Mouse (Mus musculus) limb, embryonic 15.5 days (tissue): ENCODE results near the gene Asxl1. TPM values are rescaled to one million over a fixed set of nuclear protein-coding genes. Genes with fewer than 3 reads are reported as not detected.

ENCODE experiments used
- ATAC-seq: fragments of 200-750 bp; cut with Nextera tagmentation; 2 replicates; pipeline ENCODE4 v1.8.0; 2017; ENCODE audit warnings: low read depth, moderate TSS enrichment; ENCODE audit not compliant: insufficient number of reproducible peaks, low FRiP score, low TSS enrichment
- H3K27ac ChIP-seq: fragments of 300-500 bp; sonication (generic); 2 replicates; pipeline ENCODE4 v1.5.1; 2015; ENCODE audit warnings: moderate library complexity, mild to moderate bottlenecking, inconsistent platforms
- H3K27me3 ChIP-seq: fragments of 300-500 bp; sonication (generic); 2 replicates; pipeline ENCODE4 v1.6.1; 2015; ENCODE audit warnings: inconsistent platforms
- H3K36me3 ChIP-seq: fragments of 300-500 bp; sonication (generic); 2 replicates; pipeline ENCODE4 v1.6.1; 2015; ENCODE audit warnings: inconsistent platforms
- H3K4me1 ChIP-seq: fragments of 300-500 bp; sonication (generic); 2 replicates; pipeline ENCODE4 v1.6.1; 2015; ENCODE audit warnings: inconsistent platforms
- H3K4me2 ChIP-seq: fragments of 300-500 bp; sonication (generic); 2 replicates; pipeline ENCODE4 v1.6.1; 2015; ENCODE audit warnings: mild to moderate bottlenecking, inconsistent platforms
- H3K4me3 ChIP-seq: fragments of 300-500 bp; sonication (generic); 2 replicates; pipeline ENCODE4 v1.5.1; 2015; ENCODE audit warnings: mild to moderate bottlenecking, inconsistent platforms
- H3K9ac ChIP-seq: fragments of 300-500 bp; sonication (generic); 2 replicates; pipeline ENCODE4 v1.6.1; 2015; ENCODE audit warnings: inconsistent platforms
- H3K9me3 ChIP-seq: fragments of 300-500 bp; sonication (generic); 2 replicates; pipeline ENCODE4 v1.6.1; 2016; ENCODE audit warnings: inconsistent platforms
- WGBS: fragments of 180-500 bp; shearing (Covaris S2); methylation state at CpG from one replicate; pipeline ENCODE4 v1.1.7; 2015; 5-methylcytosine and 5-hydroxymethylcytosine counted together
- polyA plus RNA-seq: library from polyadenylated mRNA; unstranded; fragments of >200 nt; fragmentation: Nextera tagmentation; extraction: Ambion mirVana; gene quantifications from 2 replicates; pipeline ENCODE4 v1.2.1, GENCODE M21; 2015

Gene Asxl1
- polyA plus RNA-seq, 1 experiment from 2014 or later, result 10.5 TPM

DNA sequence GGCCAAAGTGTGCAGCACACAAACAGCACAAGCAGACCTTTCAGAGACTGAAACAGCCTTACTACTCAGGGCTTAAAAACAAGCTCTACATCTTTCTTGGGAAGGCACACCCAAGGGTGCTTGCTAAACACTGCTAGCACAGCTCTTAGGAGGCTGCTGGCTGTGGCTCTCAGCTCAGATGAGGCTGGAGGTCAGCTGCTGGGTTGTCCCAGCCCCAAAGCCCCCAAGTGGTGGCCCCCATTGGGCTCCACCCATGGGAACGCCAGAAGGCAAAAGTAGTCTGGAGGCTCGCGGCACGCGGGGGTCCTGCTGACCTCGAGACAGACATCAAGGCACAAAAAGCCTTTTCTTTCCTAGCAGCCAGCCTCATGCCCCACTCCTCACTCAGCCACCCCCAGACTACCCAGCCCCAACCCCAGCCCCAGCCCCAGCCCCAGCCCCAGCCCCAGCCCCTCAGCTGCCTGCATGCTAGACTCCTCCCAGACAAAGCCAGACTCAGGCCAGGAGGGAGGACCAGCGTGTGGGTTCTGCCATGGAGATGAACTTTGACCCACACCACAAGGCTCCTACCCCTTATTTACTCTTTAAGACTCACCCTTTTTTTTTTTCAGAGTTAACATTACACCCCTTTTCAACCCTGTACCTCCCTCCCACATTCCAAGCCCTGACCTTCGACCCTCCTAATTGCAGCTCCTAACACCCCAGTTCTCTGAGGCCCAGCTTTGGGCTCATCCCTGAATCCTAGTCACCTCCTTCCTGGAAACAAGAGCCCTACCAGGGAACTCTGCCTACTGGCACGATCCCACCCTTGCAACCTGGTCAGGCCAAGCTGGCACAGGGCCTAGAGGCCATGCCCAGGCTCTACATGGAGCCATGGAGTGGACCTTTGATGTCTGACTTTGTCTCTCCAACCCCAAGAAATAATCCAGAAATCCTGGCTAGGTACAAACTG, 89.5 kb downstream of the Asxl1 start:
- no peak overlapping the region for H3K9ac ChIP-seq
- ATAC-seq, result 0 out of 2 replicates have a peak, but pooled peaks have one; percentile 35
- H3K27me3 ChIP-seq, result no peaks in the 10 kb centered on the region
- H3K4me1 ChIP-seq, result peaks cover 60% of the 10 kb centered on the region
- H3K4me2 ChIP-seq, result no peak overlapping the region
- WGBS, result 37% methylated on average over 9 of the region's 9 CpGs
- H3K27ac ChIP-seq, result peak overlapping the region; percentile 33
- no peak overlapping the region for H3K4me3 ChIP-seq
- H3K9me3 ChIP-seq, result no peaks in the 10 kb centered on the region
- peaks cover 28% of the 10 kb centered on the region for H3K36me3 ChIP-seq

DNA sequence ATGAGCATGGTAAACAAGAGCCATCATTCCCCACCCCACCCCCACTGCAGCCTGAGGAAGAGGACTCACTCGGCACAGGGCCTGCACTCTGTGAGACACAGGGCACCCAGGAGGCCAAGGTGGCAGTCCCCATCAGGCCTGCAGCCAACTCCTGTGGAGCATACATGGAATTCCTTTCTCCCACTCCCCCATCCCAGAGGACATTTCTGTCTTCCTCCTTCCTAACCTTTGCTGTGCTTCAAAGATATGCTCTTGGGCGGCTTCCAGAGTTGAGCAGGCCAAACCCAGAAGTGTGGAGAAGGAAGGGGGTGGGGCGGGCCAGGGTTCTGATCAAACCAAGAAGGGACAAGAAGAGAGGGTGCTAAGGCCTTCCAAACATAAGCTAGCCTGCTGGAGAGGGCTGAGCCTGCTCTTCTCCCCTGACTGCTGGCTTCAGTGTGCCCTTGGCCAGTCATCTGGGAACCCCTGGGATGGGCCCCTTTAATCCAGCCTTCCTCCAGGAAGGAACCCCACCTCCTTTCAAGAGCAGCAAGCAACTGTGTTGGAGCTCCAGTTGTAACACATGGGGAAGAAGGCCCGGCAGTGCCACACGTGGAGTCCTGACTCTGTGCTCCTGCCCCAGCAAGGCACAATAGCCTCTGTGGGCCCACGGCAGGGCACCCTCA, 91.1 kb downstream of the Asxl1 start:
- Histone ChIP-seq H3K9ac (no peak overlapping the region), H3K27me3 (no peaks in the 10 kb centered on the region), H3K4me1 (peaks cover 75% of the 10 kb centered on the region), H3K4me2 (peak overlapping the region; percentile 15; the same call in 1 of the 2 replicates), H3K36me3 (peaks cover 12% of the 10 kb centered on the region), H3K27ac (peak overlapping the region; percentile 85), H3K4me3 (no peak overlapping the region), H3K9me3 (no peaks in the 10 kb centered on the region)
- WGBS, result 21% methylated on average over 6 of the region's 6 CpGs
- ATAC-seq, result no peak

DNA sequence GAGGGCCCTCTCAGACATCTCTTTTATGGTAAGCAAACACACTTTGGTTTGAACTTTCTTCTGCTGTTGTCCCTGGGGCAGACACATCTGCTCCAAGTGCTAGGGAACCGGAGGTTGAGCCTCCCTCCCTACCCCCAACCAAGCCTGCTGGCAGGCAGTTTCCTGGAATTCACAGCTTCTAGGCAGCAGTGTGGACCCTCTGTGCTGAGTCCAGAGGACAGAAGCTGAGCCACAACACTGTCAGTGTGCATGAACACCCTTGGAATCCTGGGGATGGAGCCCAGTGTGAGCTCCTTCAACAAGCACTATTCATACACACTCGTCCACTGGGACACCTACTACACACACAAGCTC, 91.7 kb downstream of the Asxl1 start:
- no peaks in the 10 kb centered on the region for H3K27me3 ChIP-seq
- no peak overlapping the region for H3K4me3 ChIP-seq
- H3K4me1 ChIP-seq, result peaks cover 80% of the 10 kb centered on the region
- 25% methylated on average over 2 of the region's 2 CpGs for whole genome bisulfite sequencing
- peak overlapping the region; percentile 85 for H3K27ac ChIP-seq
- H3K9me3 ChIP-seq, result no peaks in the 10 kb centered on the region
- H3K9ac ChIP-seq, result no peak overlapping the region
- H3K36me3 ChIP-seq, result peaks cover 7% of the 10 kb centered on the region
- peak overlapping the region; percentile 15; the same call in 1 of the 2 replicates for H3K4me2 ChIP-seq
- ATAC-seq, result no peak

DNA sequence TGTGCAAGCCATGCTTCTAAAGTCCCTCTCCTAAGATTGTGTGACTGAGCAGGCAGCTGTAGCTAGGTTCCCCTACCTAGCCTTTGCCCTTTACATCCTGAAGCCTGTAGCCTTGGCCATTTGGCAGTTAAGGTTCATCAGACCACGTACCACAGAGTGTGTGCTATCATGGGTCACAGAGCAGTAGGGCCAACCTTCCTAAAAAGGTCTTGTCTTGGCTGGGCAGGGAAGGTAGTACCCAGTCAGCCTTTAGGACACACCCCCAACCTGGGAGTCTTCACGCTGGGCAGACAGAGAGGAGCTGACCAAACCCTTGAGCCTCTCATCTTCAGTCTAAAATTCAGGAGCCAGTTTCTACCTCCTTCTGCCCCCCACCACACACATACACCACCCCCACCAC, 95.1 kb downstream of the Asxl1 start:
- Histone ChIP-seq H3K27me3 (no peaks in the 10 kb centered on the region), H3K4me2 (no peak overlapping the region), H3K27ac (peak overlapping the region; percentile 39), H3K4me3 (no peak overlapping the region), H3K9ac (no peak overlapping the region), H3K36me3 (no peaks in the 10 kb centered on the region), H3K9me3 (no peaks in the 10 kb centered on the region), H3K4me1 (peaks cover 75% of the 10 kb centered on the region)
- WGBS, result 61% methylated on average over 2 of the region's 2 CpGs
- no peak for ATAC-seq

DNA sequence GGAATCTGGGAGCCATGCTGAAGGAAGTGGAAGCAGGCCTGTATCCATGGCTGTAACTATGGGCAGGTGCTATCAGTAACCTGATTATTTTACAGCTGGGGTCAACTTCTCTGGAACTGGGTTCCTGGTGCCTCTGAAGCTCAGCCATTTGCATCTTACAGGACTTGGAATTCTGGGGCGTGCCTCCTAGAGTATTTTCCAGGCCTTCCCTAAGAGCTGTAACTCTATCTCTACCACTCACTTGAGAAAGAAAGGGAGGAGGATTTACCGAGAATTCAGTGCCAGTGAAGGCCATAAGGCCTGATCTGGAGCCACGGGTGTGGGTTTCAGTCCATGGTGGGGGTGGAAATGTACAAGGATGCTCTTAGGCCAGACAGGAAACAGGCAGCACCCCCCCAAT, 95.6 kb downstream of the Asxl1 start:
- H3K4me1 ChIP-seq, result peaks cover 73% of the 10 kb centered on the region
- ATAC-seq, result no peak
- H3K4me3 ChIP-seq, result no peak overlapping the region
- H3K4me2 ChIP-seq, result peak overlapping the region; percentile 15
- 36% methylated on average over 3 of the region's 3 CpGs for WGBS
- no peaks in the 10 kb centered on the region for H3K9me3 ChIP-seq
- H3K36me3 ChIP-seq, result no peaks in the 10 kb centered on the region
- H3K9ac ChIP-seq, result no peak overlapping the region
- H3K27me3 ChIP-seq, result no peaks in the 10 kb centered on the region
- H3K27ac ChIP-seq, result peak overlapping the region; percentile 39

DNA sequence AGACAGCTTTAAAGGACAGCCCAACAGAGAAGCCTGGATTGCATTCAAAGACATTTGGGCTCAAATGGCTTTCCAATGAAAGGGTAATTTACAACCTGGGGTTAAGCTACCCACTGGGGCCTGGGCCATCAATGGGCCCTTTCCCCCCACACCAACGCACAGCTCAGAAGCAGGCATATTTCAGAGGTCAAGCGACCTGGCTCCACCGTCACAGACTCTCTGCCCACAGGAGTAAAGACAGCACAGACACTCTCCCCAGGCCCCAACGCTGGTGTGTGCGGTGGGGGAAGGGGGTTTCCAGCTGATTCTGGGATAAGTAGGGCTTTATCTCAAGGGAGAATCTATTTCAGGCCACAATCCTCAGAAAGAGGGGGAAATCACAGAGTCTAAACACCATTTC, 97.1 kb downstream of the Asxl1 start:
- Histone ChIP-seq H3K27me3 (no peaks in the 10 kb centered on the region), H3K27ac (peak overlapping the region; percentile 90), H3K36me3 (no peaks in the 10 kb centered on the region), H3K4me1 (peaks cover 60% of the 10 kb centered on the region), H3K9ac (0 out of 2 replicates have a peak overlapping the region, but pooled peaks have one; percentile 23), H3K4me2 (peak overlapping the region; percentile 99), H3K4me3 (peak overlapping the region; percentile 94), H3K9me3 (no peaks in the 10 kb centered on the region)
- WGBS, result 20% methylated on average over 5 of the region's 5 CpGs
- ATAC-seq, result no peak

DNA sequence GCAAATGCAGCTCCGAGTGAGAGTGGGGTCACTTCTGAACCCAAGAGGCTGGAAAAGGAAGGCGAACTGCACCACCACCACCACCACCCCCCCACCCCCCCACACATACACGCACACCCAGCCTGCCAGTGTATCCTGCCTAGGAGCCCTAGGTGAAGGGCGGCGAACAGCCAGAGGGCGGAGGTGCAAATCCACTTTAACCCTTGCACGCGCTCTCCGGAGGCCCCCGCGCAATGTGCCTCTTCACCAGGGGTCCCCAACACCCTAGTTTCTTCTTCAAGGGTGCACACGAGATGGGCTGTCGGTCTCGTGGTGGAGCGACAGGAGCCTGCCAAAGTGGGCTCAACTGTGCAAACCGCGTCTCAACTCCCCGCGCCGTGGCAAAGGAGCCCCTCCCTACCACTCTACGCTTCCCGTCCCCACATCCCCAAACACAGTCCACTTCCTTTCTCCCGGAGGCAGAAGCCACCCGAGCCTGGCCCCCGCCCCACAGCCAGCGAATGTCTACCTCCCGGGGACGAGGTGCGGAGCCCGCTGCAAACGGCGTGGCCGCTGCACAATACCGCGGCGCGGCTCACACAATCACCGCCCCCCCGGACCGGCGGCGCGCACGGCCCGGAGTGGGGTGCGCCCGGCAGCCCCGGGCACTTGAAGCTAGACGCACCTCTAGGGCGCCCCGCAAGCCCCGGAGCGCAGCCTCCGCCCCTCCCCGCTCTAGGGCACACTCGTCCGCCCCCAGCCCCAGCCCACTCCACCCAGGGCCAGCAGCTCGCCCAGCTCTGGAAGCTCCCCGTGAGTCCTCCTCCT, 98.0 kb downstream of the Asxl1 start:
- Histone ChIP-seq H3K27ac (peak overlapping the region; percentile 90), H3K36me3 (no peaks in the 10 kb centered on the region), H3K4me1 (peaks cover 53% of the 10 kb centered on the region), H3K4me2 (peak overlapping the region; percentile 99), H3K9me3 (no peaks in the 10 kb centered on the region), H3K27me3 (no peaks in the 10 kb centered on the region), H3K4me3 (peak overlapping the region; percentile 94), H3K9ac (peak overlapping the region; percentile 69)
- peak; percentile 28 for ATAC-seq
- WGBS, result under 1% methylated on average over 59 of the region's 59 CpGs

DNA sequence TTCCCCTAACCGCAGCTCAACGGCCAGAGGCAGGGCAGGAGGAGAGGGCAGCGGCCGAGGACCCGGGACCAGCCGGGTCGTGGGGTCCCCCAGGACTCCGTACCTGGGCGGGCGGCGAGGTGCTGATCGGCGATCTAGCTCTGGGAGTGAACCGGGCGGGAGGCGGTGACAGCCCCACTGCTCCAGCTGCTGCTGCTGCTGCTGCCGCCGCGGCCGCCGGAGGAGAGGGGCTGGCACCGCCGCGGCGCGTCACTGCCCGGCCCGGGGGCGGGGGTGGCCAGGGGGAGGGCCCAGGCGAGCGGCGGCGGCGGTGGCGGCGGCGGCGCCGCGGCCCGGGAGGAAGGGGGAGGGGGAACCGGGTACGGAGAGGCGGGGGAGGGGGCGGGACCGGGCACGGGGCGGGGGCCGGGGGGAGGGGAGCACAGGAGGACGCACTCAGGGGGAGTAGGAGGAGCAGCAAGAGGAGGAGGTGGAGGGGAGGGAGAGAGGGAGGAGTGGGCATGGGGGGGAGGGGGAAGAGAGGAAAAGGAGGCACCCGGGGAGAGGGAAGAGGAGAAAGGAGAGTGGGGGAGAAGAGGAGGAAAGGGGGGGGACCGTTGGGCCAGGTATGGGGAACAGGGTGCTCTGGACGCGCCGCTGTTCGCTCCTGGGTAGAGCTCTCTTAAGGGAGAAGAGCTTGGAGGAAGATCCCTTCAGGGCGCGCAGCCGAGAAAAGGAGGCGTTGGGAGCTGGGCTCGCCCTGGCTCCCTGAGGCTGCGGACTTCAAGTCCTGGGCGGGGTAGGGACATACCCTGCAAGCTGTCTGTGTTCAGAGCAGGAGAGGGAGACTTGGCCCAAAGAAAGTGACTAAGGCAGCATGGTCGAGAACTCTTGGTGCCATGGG, 98.9 kb downstream of the Asxl1 start:
- Histone ChIP-seq H3K9me3 (no peaks in the 10 kb centered on the region), H3K27me3 (no peaks in the 10 kb centered on the region), H3K4me2 (peak overlapping the region; percentile 99), H3K27ac (peak overlapping the region; percentile 90), H3K4me3 (peak overlapping the region; percentile 94), H3K4me1 (peaks cover 53% of the 10 kb centered on the region), H3K9ac (peak overlapping the region; percentile 69), H3K36me3 (no peaks in the 10 kb centered on the region)
- peak; percentile 71 for ATAC-seq
- WGBS, result under 1% methylated on average over 30 of the region's 64 CpGs

DNA sequence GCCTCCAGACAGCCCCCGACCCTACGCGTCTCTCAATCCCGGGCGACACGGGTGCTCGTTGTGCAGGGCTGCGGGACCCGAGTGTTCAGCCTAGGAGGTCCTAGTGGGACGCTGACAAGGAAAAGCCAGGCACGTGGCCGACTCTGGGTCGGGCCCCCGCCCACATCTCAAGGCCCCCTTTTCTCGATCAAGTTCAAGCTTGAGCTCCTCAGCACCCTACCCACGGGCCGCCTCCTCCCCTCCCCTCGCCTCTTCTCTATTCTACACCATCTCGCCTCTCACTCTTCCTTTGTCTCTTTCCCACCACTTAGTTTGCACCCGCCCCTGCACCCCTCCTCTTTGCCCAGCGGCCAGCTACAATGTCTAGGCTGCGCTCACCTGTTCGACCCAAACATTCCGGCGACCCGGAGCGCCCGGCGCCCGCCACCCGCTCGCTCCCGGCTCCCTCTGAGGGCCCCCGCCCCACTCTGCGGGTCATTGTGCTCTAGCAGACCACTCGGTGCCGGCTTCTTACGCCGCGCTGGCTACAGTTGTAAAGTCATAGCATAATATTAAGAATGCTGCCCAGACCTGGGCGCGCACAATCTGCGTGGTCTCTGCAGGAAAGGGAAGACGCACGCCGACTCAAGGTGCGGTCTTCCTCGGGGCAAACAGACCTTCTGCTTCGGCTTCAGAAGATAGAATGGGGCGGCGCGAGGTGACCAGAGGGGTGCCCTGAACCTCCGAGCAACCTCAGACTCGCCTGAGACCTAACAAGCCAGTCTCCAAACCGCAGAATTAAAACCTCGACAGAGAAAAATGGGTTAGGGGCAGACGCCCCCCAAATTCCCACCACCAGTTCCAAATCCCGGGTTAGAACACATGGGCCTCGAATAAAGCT, 99.7 kb downstream of the Asxl1 start:
- H3K4me1 ChIP-seq, result peaks cover 48% of the 10 kb centered on the region

DNA sequence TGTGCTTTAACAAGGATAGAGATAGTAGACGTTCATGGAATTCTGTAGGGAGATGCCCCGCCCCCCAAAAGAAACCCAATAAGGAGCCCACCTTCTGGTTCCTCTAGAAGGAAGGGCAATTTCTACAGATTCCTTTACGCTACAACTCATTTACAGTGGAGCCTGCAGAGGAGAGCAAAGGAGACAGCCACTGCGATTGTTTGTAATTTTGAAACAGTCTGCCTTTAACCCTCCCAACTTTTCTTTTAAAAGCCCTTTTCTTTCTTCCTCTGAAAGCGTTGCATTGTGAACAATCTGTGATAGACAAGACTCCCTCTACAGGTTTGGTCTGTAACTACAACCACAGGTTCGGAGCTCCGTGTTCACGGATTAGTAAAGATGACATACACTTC, 100.4 kb downstream of the Asxl1 start:
- peaks cover 42% of the 10 kb centered on the region for H3K4me1 ChIP-seq
- H3K36me3 ChIP-seq, result no peaks in the 10 kb centered on the region
- WGBS, result under 1% methylated on average over 8 of the region's 8 CpGs
- H3K4me3 ChIP-seq, result peak overlapping the region; percentile 94
- no peaks in the 10 kb centered on the region for H3K9me3 ChIP-seq
- H3K27ac ChIP-seq, result peak overlapping the region; percentile 90
- no peaks in the 10 kb centered on the region for H3K27me3 ChIP-seq
- H3K4me2 ChIP-seq, result peak overlapping the region; percentile 99
- ATAC-seq, result no peak
- peak overlapping the region; percentile 54; the same call in 1 of the 2 replicates for H3K9ac ChIP-seq

More for the DNA sequence above, 99.7 kb downstream of the Asxl1 start:
- H3K4me3 ChIP-seq, result peak overlapping the region; percentile 94
- WGBS, result under 1% methylated on average over 57 of the region's 59 CpGs
- no peaks in the 10 kb centered on the region for H3K9me3 ChIP-seq
- H3K27ac ChIP-seq, result peak overlapping the region; percentile 90
- peak; percentile 15 for ATAC-seq
- peak overlapping the region; percentile 54 for H3K9ac ChIP-seq
- H3K27me3 ChIP-seq, result no peaks in the 10 kb centered on the region
- H3K4me2 ChIP-seq, result peak overlapping the region; percentile 99
- H3K36me3 ChIP-seq, result no peaks in the 10 kb centered on the region
